Mouse (Mus musculus) heart, adult 2 months (tissue): Measurements from ENCODE around the gene Rbm44. TPM values are rescaled to one million over a fixed set of nuclear protein-coding genes. Genes with fewer than 3 reads are reported as not detected.
A peak's percentile ranks its signal among the peaks of the same experiment; 100 is the strongest.

Source experiments
- DNase-seq, 2 experiments: peaks; one replicate each; pipeline ENCODE4 v3.0.0; 2021
- H3K27ac ChIP-seq: fragments of 200-600 bp; 2 replicates; pipeline ENCODE4 v1.8.1; 2022
- H3K27me3 ChIP-seq: fragments of 200-500 bp; 2 replicates; pipeline ENCODE4 v1.6.1; 2012; ENCODE audit warnings: mild to moderate bottlenecking, low read length, inconsistent platforms, mixed read lengths; ENCODE audit not compliant: control insufficient read depth, insufficient read depth
- H3K36me3 ChIP-seq: fragments of 200-500 bp; 2 replicates; pipeline ENCODE4 v1.6.1; 2012; ENCODE audit warnings: low read length, inconsistent platforms; ENCODE audit not compliant: control insufficient read depth, insufficient read depth
- H3K4me1 ChIP-seq: fragments of 200-500 bp; 2 replicates; pipeline ENCODE4 v1.6.1; 2011; ENCODE audit warnings: low read length; ENCODE audit not compliant: control insufficient read depth, insufficient read depth
- H3K4me3 ChIP-seq: fragments of 200-600 bp; 2 replicates; pipeline ENCODE4 v1.8.1; 2022
- H3K79me2 ChIP-seq: fragments of 200-500 bp; replicated peaks from 2 replicates; pipeline ENCODE4 v1.6.1; 2012; ENCODE audit warnings: mild to moderate bottlenecking, inconsistent platforms, low read length, moderate library complexity, mixed read lengths; ENCODE audit not compliant: control insufficient read depth, insufficient read depth
- H3K9ac ChIP-seq: fragments of 200-500 bp; 2 replicates; pipeline ENCODE4 v1.6.1; 2012; ENCODE audit warnings: low read depth, mild to moderate bottlenecking, control low read depth, inconsistent platforms, low read length, mixed read lengths
- CTCF ChIP-seq: fragments of 200-600 bp; IDR thresholded peaks from 2 replicates; pipeline ENCODE4 v1.8.1; 2022; ENCODE audit warnings: antibody characterized with exemption, mild to moderate bottlenecking, moderate library complexity
- EP300 ChIP-seq: fragments of 200-500 bp; IDR thresholded peaks from 2 replicates; pipeline ENCODE4 v1.6.1; 2011; ENCODE audit warnings: low read depth, low read length, control low read depth; ENCODE audit not compliant: insufficient read depth
- POLR2A ChIP-seq: fragments of 200-500 bp; IDR thresholded peaks from 2 replicates; pipeline ENCODE4 v1.6.1; 2011; ENCODE audit warnings: mild to moderate bottlenecking, low read depth, low read length, control low read depth; ENCODE audit not compliant: insufficient read depth
- whole genome bisulfite sequencing: fragments of 180-500 bp; shearing (Covaris S2); methylation state at CpG from one replicate; pipeline ENCODE4 v1.1.7; 2018; 5-methylcytosine and 5-hydroxymethylcytosine counted together
- intact Hi-C: fragments of 180-260 bp; cut with DNase I; formaldehyde crosslinking; loops from one replicate; pipeline ENCODE4 v1.15.1; 2025
- polyA plus RNA-seq: library from polyadenylated mRNA; depleted of rRNA; stranded (reverse); fragments of >200 nt; gene quantifications from 2 replicates; pipeline ENCODE4 v1.2.3, GENCODE M21; 2012
- total RNA-seq, 2 experiments: library from RNA; stranded (reverse); gene quantifications; 2 replicates each; pipeline ENCODE4 v1.2.3; 2021

The Rbm44 gene
- total and polyA plus RNA-seq, 3 experiments = not detected

DNA sequence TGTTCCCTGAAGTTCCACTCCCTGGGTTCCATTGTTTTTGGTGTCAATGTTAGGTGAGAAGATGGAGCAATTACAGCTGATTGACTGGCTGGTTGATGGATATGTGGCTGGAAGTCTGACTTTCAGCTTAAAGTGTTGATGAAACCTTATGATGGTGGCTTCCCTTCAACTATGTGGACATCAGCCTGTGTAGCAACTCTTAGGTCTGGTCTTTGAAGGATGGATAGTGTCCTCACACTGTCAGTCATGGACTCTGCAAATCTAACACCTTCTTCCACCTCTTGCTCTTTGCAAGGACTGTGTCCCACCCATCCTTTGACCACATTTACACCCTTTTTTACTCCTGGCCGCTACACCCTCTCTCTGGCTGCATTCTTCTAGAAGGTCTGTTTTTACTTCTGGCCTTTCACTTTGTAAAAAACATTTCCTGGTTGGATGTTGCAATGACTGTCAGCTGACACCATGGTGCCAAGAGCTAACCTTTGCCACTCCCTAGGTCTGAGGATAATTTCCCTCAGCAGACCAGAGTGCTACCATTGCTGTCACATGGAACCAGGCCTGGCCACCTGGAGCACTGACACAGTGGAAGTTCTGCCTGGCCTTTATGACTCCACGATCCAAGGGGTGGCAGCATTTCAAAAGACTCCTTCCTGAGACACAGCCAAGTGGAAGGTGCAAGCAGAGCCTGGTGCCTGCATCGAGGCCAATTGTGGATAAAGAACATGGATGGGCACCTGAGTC is 62.6 kb downstream of the Rbm44 start:
- 46% methylated on average over 3 of the region's 3 CpGs for WGBS
- Histone ChIP-seq H3K27ac (no peak overlapping the region), H3K27me3 (no peaks in the 10 kb centered on the region), H3K36me3 (no peaks in the 10 kb centered on the region), H3K4me3 (no peak overlapping the region), H3K4me1 (peaks cover 23% of the 10 kb centered on the region), H3K79me2 (no peaks in the 10 kb centered on the region), H3K9ac (no peak overlapping the region)
- intact Hi-C loops = no loop called here
- peak in 1 of 2 experiments; percentile 23 for DNase-seq
- TF ChIP-seq EP300 (no peak), CTCF (no peak), POLR2A (no peak)

DNA sequence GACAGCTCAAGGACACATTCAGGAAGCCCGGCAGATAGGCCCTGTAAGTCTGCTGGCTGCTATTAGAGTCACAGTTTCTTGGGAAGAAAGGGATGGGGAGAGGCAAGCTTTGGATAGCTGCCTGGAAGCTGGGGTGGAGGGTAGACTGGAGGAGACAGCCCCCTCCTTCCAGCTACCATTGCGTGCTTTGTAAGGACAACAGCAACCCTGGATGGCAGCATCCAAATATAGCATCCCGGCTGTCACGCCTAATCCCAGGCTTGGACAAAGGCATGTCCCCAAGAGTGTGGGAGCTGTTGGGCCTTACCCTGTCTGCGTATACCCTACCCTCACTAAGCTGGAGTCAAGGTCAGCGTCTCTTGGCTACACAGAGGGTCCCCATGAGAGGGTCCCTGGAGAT is 64.5 kb downstream of the Rbm44 start:
- Histone ChIP-seq H3K9ac (no peak overlapping the region), H3K27me3 (no peaks in the 10 kb centered on the region), H3K4me1 (peaks cover 23% of the 10 kb centered on the region), H3K27ac (peak overlapping the region; percentile 86), H3K79me2 (no peaks in the 10 kb centered on the region), H3K36me3 (no peaks in the 10 kb centered on the region), H3K4me3 (no peak overlapping the region)
- intact Hi-C loops = no loop called here
- no peak for TF ChIP-seq CTCF
- TF ChIP-seq EP300 = 0 out of 2 replicates have a peak, but pooled peaks have one; percentile 40
- peak; percentile 49 to 68 for DNase-seq
- WGBS = 52% methylated on average over 6 of the region's 6 CpGs

DNA sequence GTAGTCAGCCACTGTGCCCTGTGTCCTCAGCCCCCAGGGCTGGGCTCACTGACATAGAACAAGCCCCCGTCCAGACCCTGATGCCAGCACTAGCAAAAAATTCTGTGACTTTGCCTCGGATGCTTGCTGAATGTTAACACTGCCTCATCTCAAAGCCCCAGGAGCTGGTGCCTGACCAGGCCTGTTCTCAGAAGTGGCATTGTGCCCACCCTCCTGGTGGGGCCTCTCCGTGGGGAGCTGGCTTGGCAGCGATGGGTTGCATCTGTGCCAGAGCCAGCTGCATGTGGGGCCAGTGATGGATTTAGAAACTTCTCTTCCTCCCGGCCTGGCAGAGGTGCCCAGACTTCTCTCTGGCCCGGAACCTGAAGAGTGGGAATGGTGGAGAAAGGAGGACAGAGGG is 64.9 kb downstream of the Rbm44 start:
- Histone ChIP-seq H3K27me3 (no peaks in the 10 kb centered on the region), H3K36me3 (no peaks in the 10 kb centered on the region), H3K4me3 (no peak overlapping the region), H3K27ac (peak overlapping the region; percentile 86), H3K79me2 (no peaks in the 10 kb centered on the region), H3K4me1 (peaks cover 23% of the 10 kb centered on the region), H3K9ac (no peak overlapping the region)
- no peak for TF ChIP-seq POLR2A
- 0 out of 2 replicates have a peak, but pooled peaks have one; percentile 18 for TF ChIP-seq EP300
- TF ChIP-seq CTCF = no peak
- peak; percentile 75 to 86 for DNase-seq
- 38% methylated on average over 6 of the region's 6 CpGs for WGBS
- intact Hi-C loops = loop anchor here (2.0 kb wide), 1 partner anchor 105 kb away; no protein-coding TSS in a partner anchor

DNA sequence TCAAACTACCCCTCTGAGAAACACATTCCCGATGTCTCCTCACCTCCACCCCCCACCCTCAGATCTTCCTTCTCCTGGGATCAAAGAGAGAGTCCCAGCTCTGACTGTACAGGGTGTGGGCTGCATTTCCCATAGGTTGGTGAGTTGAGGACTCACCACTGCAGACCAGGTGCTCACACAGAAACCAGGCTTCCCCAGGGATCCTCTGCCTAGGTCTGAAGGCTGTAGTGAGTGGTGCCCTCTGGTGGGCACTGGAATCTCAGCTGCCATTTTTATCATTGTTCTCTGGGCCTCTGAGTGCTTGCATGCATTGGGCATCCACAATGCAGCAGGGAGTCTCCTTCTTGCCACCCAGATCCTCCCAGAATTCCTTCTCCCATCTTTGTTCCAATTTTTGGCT is 66.2 kb downstream of the Rbm44 start:
- Histone ChIP-seq H3K9ac (no peak overlapping the region), H3K36me3 (no peaks in the 10 kb centered on the region), H3K79me2 (no peaks in the 10 kb centered on the region), H3K27me3 (no peaks in the 10 kb centered on the region), H3K4me1 (peaks cover 29% of the 10 kb centered on the region), H3K27ac (peak overlapping the region; percentile 31; the same call in 1 of the 2 replicates), H3K4me3 (no peak overlapping the region)
- DNase-seq = peak; percentile 54 to 60
- TF ChIP-seq EP300 (no peak; the same call in 1 of the 2 replicates), CTCF (peak; percentile 77)
- intact Hi-C loops = loop anchor here (1.0 to 2.0 kb wide), 2 partner anchors 32 to 106 kb away; partner anchors contain the start of gene Ramp1
- 82% methylated on average over 1 of the region's 1 CpGs for WGBS

DNA sequence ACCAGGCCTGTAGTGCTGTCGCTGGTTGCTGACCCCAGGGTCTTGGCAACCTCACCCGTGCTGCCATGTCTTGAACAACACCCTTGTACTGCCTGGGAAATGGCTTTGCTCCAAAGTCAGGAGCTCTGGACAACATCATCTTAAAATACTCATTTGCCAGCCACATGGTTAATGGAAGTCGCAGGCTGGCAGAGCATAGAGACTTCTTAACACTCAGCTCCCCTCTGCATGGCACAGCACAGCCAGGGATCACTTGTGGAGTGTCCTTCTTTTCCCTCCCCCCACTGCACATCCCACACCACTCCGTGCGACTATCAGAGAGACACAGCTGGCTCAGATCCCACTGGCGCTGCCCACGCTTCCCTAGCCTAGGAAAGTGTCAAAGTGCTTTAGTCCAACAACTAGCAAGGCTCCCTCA is 66.7 kb downstream of the Rbm44 start:
- Histone ChIP-seq H3K4me3 (no peak overlapping the region), H3K27me3 (no peaks in the 10 kb centered on the region), H3K4me1 (peaks cover 33% of the 10 kb centered on the region), H3K36me3 (no peaks in the 10 kb centered on the region), H3K79me2 (no peaks in the 10 kb centered on the region), H3K9ac (no peak overlapping the region), H3K27ac (peak overlapping the region; percentile 31)
- DNase-seq = peak; percentile 42 to 53
- intact Hi-C loops = loop anchor here (1.0 to 2.0 kb wide), 2 partner anchors 32 to 107 kb away; partner anchors contain the start of gene Ramp1
- WGBS = 31% methylated on average over 7 of the region's 7 CpGs
- TF ChIP-seq EP300 (0 out of 2 replicates have a peak, but pooled peaks have one; percentile 24), POLR2A (no peak), CTCF (no peak)

DNA sequence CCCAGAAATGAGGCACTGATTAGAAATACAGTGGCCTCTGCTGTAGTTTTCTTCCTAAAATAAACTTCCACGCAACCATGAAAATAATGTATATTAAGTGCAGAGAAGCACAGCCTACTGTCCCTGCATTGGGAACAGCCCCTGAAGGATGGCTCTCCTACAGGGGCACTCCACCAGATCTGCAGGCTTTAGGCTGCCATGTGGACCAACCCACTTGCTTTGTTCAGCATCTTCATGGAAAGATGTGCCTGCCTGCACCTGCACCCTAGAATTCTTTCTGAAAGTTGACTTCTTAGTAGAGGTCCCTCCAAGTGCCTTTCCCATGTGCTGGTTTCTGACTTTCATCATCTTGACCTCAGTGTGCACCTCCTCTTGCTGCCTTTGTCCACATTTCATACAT is 70.4 kb downstream of the Rbm44 start:
- H3K4me3 ChIP-seq = no peak overlapping the region
- peaks cover 23% of the 10 kb centered on the region for H3K4me1 ChIP-seq
- H3K79me2 ChIP-seq = no peaks in the 10 kb centered on the region
- no peak overlapping the region for H3K27ac ChIP-seq
- no peak for DNase-seq
- no peaks in the 10 kb centered on the region for H3K36me3 ChIP-seq
- TF ChIP-seq POLR2A (no peak), EP300 (no peak), CTCF (no peak)
- H3K9ac ChIP-seq = no peak overlapping the region
- no peaks in the 10 kb centered on the region for H3K27me3 ChIP-seq
- 64% methylated on average over 1 of the region's 1 CpGs for WGBS
- intact Hi-C loops = no loop called here
